Mouse (Mus musculus) adrenal gland, postnatal 10 days (tissue): ENCODE results near the gene Taar2. TPM values are rescaled to one million over a fixed set of nuclear protein-coding genes. Genes with fewer than 3 reads are reported as not detected.

Source experiments
- DNase-seq: peaks from one replicate; pipeline ENCODE4 v3.0.0; 2021; ENCODE audit warnings: mixed read lengths
- total RNA-seq, 2 experiments: library from RNA; stranded (reverse); gene quantifications; 2 replicates each; pipeline ENCODE4 v1.2.3; 2021

Taar2 gene
- total RNA-seq, 2 experiments from 2014 or later: not detected

DNA sequence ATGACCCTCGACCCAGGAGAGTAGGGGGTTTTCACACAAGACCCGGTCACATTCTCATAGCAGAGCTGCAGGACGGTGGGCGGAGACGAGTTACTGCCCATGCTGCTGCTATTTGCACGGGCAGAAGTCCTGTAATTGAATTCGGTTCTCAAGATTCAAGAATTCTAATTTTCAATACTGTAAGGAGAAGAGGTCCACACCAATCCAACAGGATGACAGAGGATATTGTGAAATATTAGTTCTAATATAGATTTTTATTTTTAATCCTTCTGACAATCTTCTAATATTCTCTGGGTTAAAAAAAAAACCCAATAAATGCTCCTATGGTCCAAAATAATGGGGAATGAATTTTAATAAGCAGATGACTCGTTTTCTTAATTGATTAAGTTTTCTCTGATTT lies 47.2 kb downstream of the Taar2 start, which contains the start of gene Taar6:
Gene Taar6 (minus strand): TSS at position 101 of the 400 bp plus-strand sequence.
- no peak for DNase-seq

GRCm38 (mm10) chr10:23986419-23986818 lies 48.0 kb downstream of the Taar2 start:
- no peak for DNase-seq

Other genes starting within 250 kb of the Taar2 start
- gene Rps12, start 151.3 kb upstream of the Taar2 start, total RNA-seq: 100 to 1,000 TPM; 477 to 532 TPM
- gene Slc18b1, start 141.6 kb upstream of the Taar2 start, total RNA-seq: 10 to 100 TPM; 24.8 to 34.7 TPM
- gene Vnn3, start 87.1 kb upstream of the Taar2 start, total RNA-seq: 10 to 100 TPM; 23.1 to 37.7 TPM
- gene Vnn1, start 43.9 kb upstream of the Taar2 start, total RNA-seq: 10 to 100 TPM; 23.2 to 27.0 TPM
- gene Taar1, start 18.2 kb upstream of the Taar2 start, total RNA-seq: not detected
- not detected for gene Taar3, start 11.0 kb downstream of the Taar2 start, total RNA-seq
- gene Taar4, start 21.9 kb downstream of the Taar2 start, total RNA-seq: not detected
- not detected for gene Taar5, start 32.1 kb downstream of the Taar2 start, total RNA-seq
- not detected for gene Taar6, start 47.1 kb downstream of the Taar2 start, total RNA-seq
- gene Taar7a, start 54.9 kb downstream of the Taar2 start, total RNA-seq: not detected
- gene Taar7b, start 61.4 kb downstream of the Taar2 start, total RNA-seq: not detected
- gene Taar7d, start 88.7 kb downstream of the Taar2 start, total RNA-seq: not detected
- not detected for gene Taar7e, start 99.0 kb downstream of the Taar2 start, total RNA-seq
- not detected for gene Taar7f, start 110.9 kb downstream of the Taar2 start, total RNA-seq
- not detected for gene Taar8a, start 137.9 kb downstream of the Taar2 start, total RNA-seq
- not detected for gene Taar8b, start 153.7 kb downstream of the Taar2 start, total RNA-seq
- not detected for gene Taar8c, start 163.3 kb downstream of the Taar2 start, total RNA-seq
- not detected for gene Taar9, start 171.0 kb downstream of the Taar2 start, total RNA-seq
- 10 to 100 TPM; 92.2 to 97.9 TPM for gene Stx7, start 210.7 kb downstream of the Taar2 start, total RNA-seq